Mouse (Mus musculus) urinary bladder, postnatal 14 days (tissue): Measurements from ENCODE around the gene Mtrex.

Source experiments
- DNase-seq: peaks from one replicate; pipeline ENCODE4 v3.0.0; 2021; ENCODE audit warnings: low spot score

Gene Mtrex

DNA sequence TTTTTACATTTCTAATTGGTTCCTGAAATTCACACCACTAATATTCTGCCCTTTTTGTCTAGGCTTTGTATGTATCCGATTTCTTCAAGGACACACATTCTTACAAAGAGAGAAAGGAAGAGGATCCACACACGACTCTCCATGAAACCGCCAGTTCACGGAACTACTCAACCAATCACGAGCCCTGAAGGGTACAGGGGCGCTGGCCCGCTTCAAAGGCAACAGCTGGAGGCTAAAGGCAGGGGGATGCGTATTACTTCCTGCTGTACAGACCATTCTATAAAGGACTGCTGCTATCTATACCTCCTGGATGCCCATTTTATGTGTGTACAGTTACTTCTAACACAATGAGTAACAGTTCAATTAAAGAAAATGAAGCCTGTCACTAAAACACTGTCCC lies 59.8 kb downstream of the Mtrex start:
- DNase-seq: no peak

- no peak for DNase-seq
Observed at GRCm38 (mm10) chr13:112866782-112867181, 60.4 kb downstream of the Mtrex start.

DNA sequence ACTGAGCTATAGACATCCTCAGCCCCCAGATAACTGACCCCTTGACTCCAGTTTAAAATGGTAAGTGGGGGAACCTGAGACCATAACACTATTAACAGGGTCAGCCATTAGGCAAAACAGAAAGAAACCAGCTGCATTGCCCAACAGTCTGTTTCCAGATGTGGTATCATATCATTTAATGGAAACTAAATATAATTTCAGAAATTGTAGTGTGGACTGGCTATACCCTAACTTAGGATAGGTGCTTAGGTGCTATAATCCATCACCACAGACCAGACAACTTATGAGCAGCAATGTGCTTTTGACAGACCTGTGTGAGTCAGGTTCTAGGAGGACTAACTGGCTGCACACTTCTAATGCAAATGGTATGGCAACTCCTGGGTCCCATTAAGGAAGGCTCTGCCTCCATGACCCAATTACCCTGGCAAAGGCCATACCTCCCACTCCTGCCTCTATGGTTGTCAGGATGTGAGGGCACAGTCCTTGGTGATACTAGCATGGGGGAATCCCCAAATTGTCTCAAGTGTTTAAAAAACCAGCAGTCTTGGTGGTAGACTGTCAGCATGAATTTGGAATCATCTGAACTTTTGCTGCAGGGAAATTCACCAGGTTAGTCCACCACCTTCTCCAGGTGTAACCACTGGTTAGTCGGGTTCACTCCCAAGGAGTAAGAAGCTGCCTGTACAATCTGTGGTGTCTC lies 64.1 kb downstream of the Mtrex start:
- DNase-seq: no peak

DNA sequence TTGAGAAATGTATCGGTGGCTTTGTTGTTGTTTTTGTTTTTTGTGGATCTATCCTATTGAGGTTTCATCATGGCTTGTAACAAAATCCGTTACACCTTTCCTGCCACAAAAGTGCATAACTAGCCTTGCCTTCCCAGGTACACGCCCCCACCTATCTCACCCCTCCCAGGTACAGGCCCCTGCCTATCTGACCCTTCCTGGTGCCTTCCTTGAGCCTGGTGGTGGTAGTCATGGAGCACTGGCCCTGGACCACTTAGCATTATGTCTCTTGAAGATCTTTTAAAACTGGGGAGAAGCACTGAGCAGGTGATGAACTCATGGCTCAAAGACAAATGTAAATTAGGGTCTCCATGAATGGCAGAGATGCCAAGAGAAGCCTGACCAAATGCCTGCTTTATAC lies 64.9 kb downstream of the Mtrex start:
- DNase-seq: no peak

- peak; percentile 27 for DNase-seq
Observed at GRCm38 (mm10) chr13:112861825-112862306, 65.3 kb downstream of the Mtrex start.

- no peak for DNase-seq
Observed at GRCm38 (mm10) chr13:112860911-112861310, 66.3 kb downstream of the Mtrex start.

DNA sequence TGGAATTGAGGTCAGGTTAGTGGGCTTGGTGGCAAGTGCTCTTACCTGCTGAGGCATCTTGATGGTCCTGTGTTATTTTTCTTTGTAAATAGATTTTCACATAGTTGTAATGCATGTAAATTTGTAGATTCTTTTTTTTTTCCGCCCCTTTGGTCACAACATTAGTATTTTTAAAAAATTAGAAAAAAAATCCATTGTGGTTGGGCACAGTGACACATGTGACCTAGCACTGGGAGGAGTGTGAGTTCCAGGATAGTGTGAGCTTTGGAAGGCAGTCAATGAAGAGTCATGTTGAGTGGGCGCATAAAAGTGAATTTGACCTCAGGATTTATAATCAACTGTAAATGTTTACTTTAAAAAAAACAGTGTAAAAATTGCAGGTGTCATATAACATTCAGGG lies 66.8 kb downstream of the Mtrex start:
- DNase-seq: no peak

- DNase-seq: no peak
Observed at GRCm38 (mm10) chr13:112859574-112860134, 67.5 kb downstream of the Mtrex start.

- DNase-seq: no peak
Observed at GRCm38 (mm10) chr13:112857921-112858320, 69.3 kb downstream of the Mtrex start.

GRCm38 (mm10) chr13:112854402-112854801 lies 72.8 kb downstream of the Mtrex start:
- DNase-seq: no peak

DNA sequence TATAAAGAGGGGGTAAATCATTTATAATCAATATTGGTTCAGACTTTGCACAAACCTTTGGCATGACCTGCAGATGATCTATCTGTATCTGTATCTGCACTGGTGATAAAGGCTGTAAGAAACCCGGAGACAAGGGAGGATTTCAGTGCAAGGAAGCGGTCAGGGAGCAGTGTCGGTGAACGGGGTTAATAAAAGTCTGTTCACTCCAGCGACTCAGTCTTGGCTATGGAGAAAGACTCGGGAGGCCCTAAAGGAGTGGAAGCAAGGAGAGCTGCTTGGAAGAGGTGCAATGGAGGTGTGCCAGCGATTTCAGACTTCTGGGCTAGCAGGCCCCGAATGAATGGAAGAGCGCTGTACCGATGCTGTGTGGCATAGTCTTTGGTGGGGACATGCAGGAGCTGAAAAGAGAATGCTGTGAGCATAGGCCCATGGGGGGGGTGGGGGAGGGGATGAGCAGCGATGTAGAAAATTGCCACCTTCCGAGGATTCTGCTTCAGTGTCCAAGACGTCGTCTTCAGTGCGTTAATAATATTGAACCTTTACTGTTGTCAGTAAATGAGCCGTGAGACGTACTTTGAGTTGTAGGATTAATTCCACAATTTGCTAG lies 73.4 kb downstream of the Mtrex start:
- DNase-seq: no peak

- no peak for DNase-seq
Observed at GRCm38 (mm10) chr13:112845931-112846330, 81.3 kb downstream of the Mtrex start.

DNA sequence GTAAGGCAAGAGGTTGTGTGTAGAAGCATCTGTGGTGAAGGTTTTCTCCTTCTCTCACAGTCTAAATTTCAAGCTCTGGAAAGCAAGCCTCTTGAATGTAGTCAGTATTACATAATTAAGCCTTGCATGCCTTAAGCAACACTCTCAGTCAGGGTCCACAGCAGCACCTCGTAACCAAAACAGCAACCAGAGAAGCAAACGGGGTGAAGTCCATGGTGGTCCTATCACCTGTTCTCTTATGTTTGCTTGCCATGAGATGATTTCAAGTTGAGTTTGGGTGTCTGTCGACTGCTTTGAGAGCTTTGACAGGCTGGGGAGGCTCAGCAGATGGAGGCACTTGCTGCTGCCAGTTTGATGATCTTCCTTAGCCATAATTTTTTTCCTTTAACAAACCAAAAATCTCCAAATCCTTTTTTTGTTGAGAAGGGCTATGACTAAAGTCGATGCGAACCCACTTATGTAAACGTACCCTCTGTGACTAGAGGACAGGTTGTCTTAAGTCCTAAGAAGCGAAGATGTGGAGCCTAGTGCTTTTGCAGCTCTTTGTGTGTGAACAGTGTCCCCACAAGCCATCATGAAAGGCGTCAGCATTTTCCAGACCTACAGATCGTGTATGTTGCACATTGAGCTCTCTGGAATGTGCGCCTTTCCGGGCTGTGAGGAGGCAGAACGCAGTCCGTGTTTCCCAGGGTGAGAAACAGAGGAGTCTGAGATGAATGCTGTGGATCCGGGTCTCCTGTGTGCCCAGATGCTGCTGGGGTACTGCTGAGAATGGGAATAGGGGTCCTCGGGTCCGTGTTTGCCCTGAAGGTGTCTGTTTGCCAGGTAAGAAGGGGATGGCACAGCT lies 86.7 kb downstream of the Mtrex start:
- no peak for DNase-seq

DNA sequence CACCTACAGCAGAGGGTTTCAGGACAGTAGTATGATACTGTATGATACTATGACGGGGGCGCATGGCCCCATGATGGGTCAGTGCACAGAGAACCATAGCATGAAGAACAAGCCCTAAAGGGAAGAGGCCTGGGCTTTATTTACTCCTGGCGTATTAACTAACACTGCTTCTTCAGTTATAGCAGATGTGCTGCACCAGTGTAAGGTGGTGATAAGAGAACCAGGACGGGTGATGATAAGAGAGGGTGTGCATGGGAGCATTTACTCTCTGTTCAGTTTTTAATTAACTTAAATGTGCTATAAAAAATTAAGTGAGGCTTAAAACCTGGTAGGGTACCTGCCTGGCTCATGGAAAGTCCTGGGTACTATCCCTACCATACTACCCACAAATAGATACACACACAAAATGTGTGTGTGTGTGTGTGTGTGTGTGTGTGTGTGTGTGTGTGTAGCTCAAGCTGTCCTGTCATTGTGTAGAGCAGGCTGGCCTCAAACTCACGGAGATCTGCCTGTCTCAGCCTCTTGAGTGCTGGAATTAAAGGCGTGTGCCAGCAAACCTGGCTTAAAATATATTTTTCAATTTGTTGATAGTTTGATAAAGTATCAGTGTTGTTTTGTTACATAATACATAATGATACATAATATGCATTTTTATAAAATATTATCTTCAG lies 88.5 kb downstream of the Mtrex start:
- no peak for DNase-seq

- DNase-seq: no peak
Observed at GRCm38 (mm10) chr13:112837621-112838155, 89.5 kb downstream of the Mtrex start.

DNA sequence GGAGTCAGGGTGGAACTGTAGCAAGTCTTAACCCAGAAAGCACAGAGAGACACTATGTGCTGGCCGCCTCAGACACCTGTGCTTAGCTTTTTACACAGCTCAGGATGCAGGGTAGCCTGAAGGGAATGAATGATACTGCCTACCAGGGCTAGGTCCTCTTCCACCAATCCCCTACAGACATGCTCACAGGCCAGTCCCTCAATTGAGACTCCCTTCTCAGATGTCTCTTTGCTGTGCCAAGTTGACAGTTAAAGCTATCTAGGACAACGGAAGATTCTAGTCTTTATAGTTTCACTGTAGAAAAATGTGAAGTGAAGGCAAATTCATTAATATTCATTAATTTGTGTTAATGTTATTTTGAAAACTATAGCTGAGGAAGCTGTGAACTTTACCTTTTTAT lies 90.2 kb downstream of the Mtrex start:
- DNase-seq: no peak

GRCm38 (mm10) chr13:112835113-112835512 lies 92.1 kb downstream of the Mtrex start:
- DNase-seq: no peak

- no peak for DNase-seq
Observed at GRCm38 (mm10) chr13:112833895-112834263, 93.3 kb downstream of the Mtrex start.

GRCm38 (mm10) chr13:112833253-112833894 lies 93.8 kb downstream of the Mtrex start:
- DNase-seq: no peak

DNA sequence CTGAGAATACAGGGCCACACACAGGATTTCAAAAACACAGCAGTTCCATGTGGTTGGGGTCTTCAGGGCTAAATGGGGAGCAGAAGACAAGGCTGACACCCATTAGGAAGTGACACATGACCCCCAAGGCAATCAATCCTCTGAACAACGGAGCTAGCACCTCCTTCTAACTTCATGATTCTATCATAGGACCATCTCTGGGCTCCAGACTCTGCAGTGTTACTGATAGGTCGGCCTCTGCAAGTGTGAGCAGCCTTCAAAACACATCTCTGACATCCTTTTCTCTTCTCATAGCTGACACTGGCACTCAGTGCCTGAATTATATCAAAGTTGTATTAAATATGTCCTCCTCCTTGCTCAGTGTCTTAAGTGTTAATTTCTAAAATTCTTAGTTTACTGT lies 94.6 kb downstream of the Mtrex start:
- DNase-seq: no peak

DNA sequence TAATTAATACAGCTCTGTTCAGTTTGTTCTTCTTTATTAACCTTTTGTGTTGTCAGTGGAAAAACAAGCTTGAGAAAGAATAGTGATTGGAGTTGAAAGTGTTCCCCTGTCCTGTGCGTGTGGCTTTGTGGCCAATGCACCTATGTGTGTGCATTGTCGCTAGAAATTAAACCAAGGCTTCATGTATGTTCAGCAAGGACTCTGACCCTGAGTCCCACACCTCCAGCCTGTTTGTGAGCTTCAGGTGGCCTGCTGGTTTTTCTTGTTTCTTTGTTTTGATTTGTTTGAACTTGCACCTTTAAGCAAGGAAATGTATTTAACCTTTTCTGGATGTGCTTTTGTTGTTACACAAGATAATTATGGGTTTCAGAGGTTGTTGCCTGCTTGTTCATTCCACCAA lies 97.6 kb downstream of the Mtrex start:
- DNase-seq: no peak
